In genomic region chr16:95674452-95674921, GRCm38 (mm10) we compare ENCODE assay signal across 8 mouse cellular contexts. TPM values are rescaled to one million over a fixed set of nuclear protein-coding genes. Genes with fewer than 3 reads are reported as not detected.
DNase-seq lines count a peak whose midpoint lies in the region; ATAC-seq and TF ChIP-seq lines count a peak whose summit lies in the region.

No protein-coding gene starts in this region.

- DNase-seq in MN1 (ENCODE audit: low spot score) = peak; percentile 27
- DNase-seq in embryonic facial prominence, embryonic 11.5 days (ENCODE audit: low spot score) = peak; percentile 39
- peak; percentile 25 for DNase-seq in lung, postnatal 36 days
- DNase-seq in retina, postnatal 1 day = no peak
- DNase-seq in embryo, embryonic 11 days = no peak
- DNase-seq in frontal cortex, postnatal 10 days (ENCODE audit: low spot score in 2 of 2) = no peak
- DNase-seq in layer of hippocampus, adult 9-11 months = no peak

- no peak overlapping the region for H3K4me3 ChIP-seq in embryonic facial prominence, embryonic 11.5 days (ENCODE audit: low read depth, low read length)
- H3K4me3 ChIP-seq in intestine, postnatal 0 days (ENCODE audit: low read depth, low read length) = peak overlapping the region; percentile 11; the same call in 1 of the 2 replicates

- no peak overlapping the region for H3K27ac ChIP-seq in embryonic facial prominence, embryonic 11.5 days (replicated peaks; ENCODE audit: low read depth, low read length)
- no peak overlapping the region; the same call in none of the 2 replicates for H3K27ac ChIP-seq in intestine, postnatal 0 days (ENCODE audit: low read depth, low read length)

- 33% methylated on average over 5 of the region's 5 CpGs for WGBS in embryonic facial prominence, embryonic 11.5 days
- 23% methylated on average over 5 of the region's 5 CpGs for WGBS in intestine, postnatal 0 days

- H3K4me1 ChIP-seq in embryonic facial prominence, embryonic 11.5 days (ENCODE audit: control insufficient read depth, insufficient read depth, low read length) = no peaks in the 10 kb centered on the region; the same call in 1 of the 2 replicates
- peaks cover 7% of the 10 kb centered on the region for H3K4me1 ChIP-seq in intestine, postnatal 0 days (replicated peaks; ENCODE audit: control insufficient read depth, insufficient read depth, low read length)

- no peaks in the 10 kb centered on the region for H3K9me3 ChIP-seq in embryonic facial prominence, embryonic 11.5 days (replicated peaks; ENCODE audit: control insufficient read depth, low read length)
- H3K9me3 ChIP-seq in intestine, postnatal 0 days (ENCODE audit: control insufficient read depth) = no peaks in the 10 kb centered on the region

- no peak overlapping the region for H3K9ac ChIP-seq in embryonic facial prominence, embryonic 11.5 days (replicated peaks; ENCODE audit: low read length)
- H3K9ac ChIP-seq in intestine, postnatal 0 days (ENCODE audit: low read depth, low read length) = no peak overlapping the region

- no peak overlapping the region for H3K4me2 ChIP-seq in embryonic facial prominence, embryonic 11.5 days (ENCODE audit: low read depth, low read length)
- H3K4me2 ChIP-seq in intestine, postnatal 0 days (replicated peaks; ENCODE audit: low read depth) = peak overlapping the region; percentile 58

- ATAC-seq in embryonic facial prominence, embryonic 11.5 days (replicated peaks; ENCODE audit: insufficient number of reproducible peaks, low FRiP score, low TSS enrichment, low read depth) = no peak
- peak; percentile 56; the same call in 1 of the 2 replicates for ATAC-seq in intestine, postnatal 0 days

- no peaks in the 10 kb centered on the region for H3K36me3 ChIP-seq in embryonic facial prominence, embryonic 11.5 days (replicated peaks; ENCODE audit: control insufficient read depth, insufficient read depth, low read depth, low read length)
- no peaks in the 10 kb centered on the region for H3K36me3 ChIP-seq in intestine, postnatal 0 days (ENCODE audit: control insufficient read depth, insufficient read depth)

- no peaks in the 10 kb centered on the region for H3K27me3 ChIP-seq in embryonic facial prominence, embryonic 11.5 days (ENCODE audit: control insufficient read depth, insufficient read depth, low read length)
- no peaks in the 10 kb centered on the region for H3K27me3 ChIP-seq in intestine, postnatal 0 days (replicated peaks; ENCODE audit: control insufficient read depth, insufficient read depth, low read length)

- TF ChIP-seq CTCF in intestine, postnatal 0 days (IDR thresholded peaks at IDR 0.05; ENCODE audit: low read depth) = no peak

RNA-seq across cellular contexts. Expression of gene Ets2, which starts 27.4 kb away (rescaled TPM):
- 35.4 and 41.7 TPM in 2 replicates for polyA plus RNA-seq in embryonic facial prominence, embryonic 11.5 days (2014; fragmentation: Nextera tagmentation; extraction: Ambion mirVana)
- polyA plus RNA-seq in intestine, postnatal 0 days (2015; fragmentation: Nextera tagmentation; extraction: Ambion mirVana) = 34.6 and 36.8 TPM in 2 replicates

Comparison
In these comparisons a context has a peak if more than half of its experiments do, and no peak if none do; other contexts are left out.
1. DNase-seq: peak in MN1 (single experiment), embryonic facial prominence, embryonic 11.5 days (single experiment) and lung, postnatal 36 days (single experiment); none in retina, postnatal 1 day (single experiment), embryo, embryonic 11 days (single experiment), frontal cortex, postnatal 10 days (0 of 2) and layer of hippocampus, adult 9-11 months (single experiment).